Mouse (Mus musculus): Measurements from ENCODE around the gene Map3k14. TPM values are rescaled to one million over a fixed set of nuclear protein-coding genes. Genes with fewer than 3 reads are reported as not detected.

Gene Map3k14
- polyA plus RNA-seq, 1 experiment from 2014 or later = 3.6 TPM

DNA sequence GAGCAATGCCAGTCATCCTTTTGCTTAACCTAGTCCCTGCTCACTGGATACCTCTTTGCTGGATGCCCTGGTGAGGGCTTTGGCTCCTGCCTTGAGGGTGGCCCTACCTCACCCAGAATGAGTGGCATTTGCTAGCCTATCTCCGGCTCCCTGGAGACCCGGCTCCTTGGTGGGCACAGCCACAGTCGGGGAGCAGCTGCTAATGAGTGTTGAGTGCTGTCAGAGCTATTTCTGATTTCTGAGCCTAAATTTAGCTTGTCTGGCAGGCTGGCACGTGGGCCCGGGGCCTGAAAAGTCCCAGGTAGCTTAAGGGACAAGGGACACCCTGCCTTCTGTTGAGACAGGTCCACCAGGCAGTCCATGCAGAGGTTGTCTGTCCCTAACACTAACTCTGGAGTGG is 90.1 kb downstream of the Map3k14 start:
- 84% methylated on average over 5 of the region's 5 CpGs for WGBS
- Histone ChIP-seq H3K9ac (no peak overlapping the region), H3K27me3 (replicated peaks) (peaks cover 9% of the 10 kb centered on the region), H3K27ac (no peak overlapping the region), H3K4me1 (replicated peaks) (peaks cover 7% of the 10 kb centered on the region; the same call in 1 of the 2 replicates), H3K36me3 (no peaks in the 10 kb centered on the region), H3K9me3 (no peaks in the 10 kb centered on the region), H3K4me2 (replicated peaks) (no peak overlapping the region), H3K4me3 (replicated peaks) (no peak overlapping the region)
- ATAC-seq = no peak

GRCm38 (mm10) chr11:103176510-103176909 is 90.8 kb downstream of the Map3k14 start:
- ATAC-seq = no peak
- 96% methylated on average over 1 of the region's 1 CpGs for WGBS
- Histone ChIP-seq H3K36me3 (no peaks in the 10 kb centered on the region), H3K9me3 (no peaks in the 10 kb centered on the region), H3K4me2 (replicated peaks) (no peak overlapping the region), H3K9ac (no peak overlapping the region), H3K27ac (no peak overlapping the region), H3K4me3 (replicated peaks) (no peak overlapping the region), H3K27me3 (replicated peaks) (peaks cover 11% of the 10 kb centered on the region), H3K4me1 (replicated peaks) (0 out of 2 replicates have a peak, but pooled peaks cover 4% of the 10 kb centered on the region)

GRCm38 (mm10) chr11:103175688-103176442 is 91.4 kb downstream of the Map3k14 start:
- no peak overlapping the region for H3K27ac ChIP-seq
- H3K36me3 ChIP-seq = no peaks in the 10 kb centered on the region
- whole genome bisulfite sequencing = 71% methylated on average over 14 of the region's 14 CpGs
- H3K9ac ChIP-seq = no peak overlapping the region
- peaks cover 9% of the 10 kb centered on the region for H3K4me1 ChIP-seq (replicated peaks)
- no peak overlapping the region for H3K4me2 ChIP-seq (replicated peaks)
- H3K27me3 ChIP-seq (replicated peaks) = peaks cover 17% of the 10 kb centered on the region
- no peak for ATAC-seq
- H3K9me3 ChIP-seq = no peaks in the 10 kb centered on the region
- no peak overlapping the region for H3K4me3 ChIP-seq (replicated peaks)

DNA sequence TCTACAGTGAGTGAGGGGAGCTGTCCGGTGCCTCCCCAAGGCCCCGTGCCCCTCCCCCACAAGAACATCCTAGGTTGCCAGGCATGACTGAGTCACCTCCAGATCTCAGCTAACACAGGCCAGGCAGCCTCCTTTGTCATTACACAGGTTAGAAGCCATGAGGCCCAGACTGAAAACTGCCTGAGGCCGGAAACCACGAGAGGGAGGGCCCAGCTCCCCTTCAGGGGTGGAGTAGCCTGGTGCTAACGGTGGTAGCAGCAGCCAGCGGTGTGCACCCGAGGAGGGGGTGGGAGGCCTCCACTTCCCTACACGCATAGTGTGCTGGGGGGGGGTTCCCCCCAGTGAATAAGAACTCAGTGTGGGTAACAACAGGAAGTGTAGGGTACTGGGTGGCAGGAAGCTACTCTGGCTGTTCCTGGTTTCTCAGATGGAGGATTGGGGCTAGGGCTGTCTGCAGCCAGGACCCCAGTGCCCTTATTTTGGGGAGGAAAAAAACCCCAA is 92.3 kb downstream of the Map3k14 start:
- Histone ChIP-seq H3K9me3 (no peaks in the 10 kb centered on the region), H3K9ac (no peak overlapping the region), H3K4me2 (replicated peaks) (no peak overlapping the region; the same call in 1 of the 2 replicates), H3K4me3 (replicated peaks) (no peak overlapping the region), H3K27ac (no peak overlapping the region), H3K27me3 (replicated peaks) (peaks cover 27% of the 10 kb centered on the region), H3K4me1 (replicated peaks) (peaks cover 9% of the 10 kb centered on the region), H3K36me3 (no peaks in the 10 kb centered on the region)
- no peak for ATAC-seq
- 42% methylated on average over 8 of the region's 8 CpGs for WGBS

- Histone ChIP-seq H3K36me3 (no peaks in the 10 kb centered on the region), H3K4me3 (replicated peaks) (no peak overlapping the region), H3K27ac (no peak overlapping the region), H3K27me3 (replicated peaks) (peaks cover 32% of the 10 kb centered on the region), H3K9me3 (no peaks in the 10 kb centered on the region), H3K4me2 (replicated peaks) (no peak overlapping the region; the same call in 1 of the 2 replicates), H3K9ac (no peak overlapping the region), H3K4me1 (replicated peaks) (peaks cover 9% of the 10 kb centered on the region)
- WGBS = 76% methylated on average over 5 of the region's 5 CpGs
- no peak for ATAC-seq
These were observed 92.8 kb downstream of the Map3k14 start for GRCm38 (mm10) chr11:103174411-103174832.

GRCm38 (mm10) chr11:103173771-103174344 is 93.4 kb downstream of the Map3k14 start:
- Histone ChIP-seq H3K4me2 (replicated peaks) (no peak overlapping the region), H3K27ac (no peak overlapping the region), H3K27me3 (replicated peaks) (peaks cover 34% of the 10 kb centered on the region), H3K9me3 (no peaks in the 10 kb centered on the region), H3K4me3 (replicated peaks) (no peak overlapping the region), H3K9ac (no peak overlapping the region), H3K36me3 (no peaks in the 10 kb centered on the region), H3K4me1 (replicated peaks) (peaks cover 9% of the 10 kb centered on the region)
- no peak for ATAC-seq
- WGBS = 93% methylated on average over 11 of the region's 11 CpGs

GRCm38 (mm10) chr11:103173041-103173770 is 94.1 kb downstream of the Map3k14 start:
- ATAC-seq = no peak
- Histone ChIP-seq H3K9ac (no peak overlapping the region), H3K4me2 (replicated peaks) (no peak overlapping the region), H3K9me3 (no peaks in the 10 kb centered on the region), H3K27ac (no peak overlapping the region), H3K36me3 (no peaks in the 10 kb centered on the region), H3K27me3 (replicated peaks) (peaks cover 34% of the 10 kb centered on the region), H3K4me3 (replicated peaks) (no peak overlapping the region), H3K4me1 (replicated peaks) (peaks cover 9% of the 10 kb centered on the region)
- WGBS = 78% methylated on average over 7 of the region's 7 CpGs

DNA sequence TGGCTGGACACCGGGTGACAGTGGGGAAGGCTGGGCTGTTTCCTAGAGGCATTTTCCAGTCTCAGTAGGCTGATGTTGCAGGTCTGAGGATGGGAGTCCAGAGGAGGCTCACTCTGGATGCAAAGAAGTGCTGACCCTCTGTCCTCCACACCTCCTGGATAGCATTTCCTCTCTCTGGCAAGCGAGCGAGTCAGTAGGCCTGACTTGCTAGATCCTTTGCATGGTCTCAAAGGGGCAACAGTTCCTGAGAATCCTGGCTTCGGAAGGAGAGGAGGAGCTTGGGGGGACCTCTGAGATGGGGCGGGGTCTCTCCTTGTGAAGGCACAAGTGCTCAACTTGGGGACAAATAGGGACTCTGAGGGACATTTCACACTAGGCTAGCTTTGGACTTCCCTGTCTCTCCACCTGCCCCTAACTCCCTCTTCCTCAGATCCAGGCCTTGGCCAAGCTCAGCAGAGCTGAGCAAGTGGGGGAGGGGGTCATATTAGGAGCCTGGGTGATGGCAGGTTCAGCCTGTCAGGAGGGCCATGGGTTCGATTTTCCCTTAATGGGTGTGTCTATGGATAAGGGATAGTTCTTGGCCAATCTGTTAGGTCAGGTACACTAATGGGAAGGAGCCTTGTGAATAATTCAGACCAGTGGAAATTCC is 94.8 kb downstream of the Map3k14 start:
- no peak overlapping the region for H3K27ac ChIP-seq
- 0 out of 2 replicates have a peak overlapping the region, but pooled peaks have one; percentile 97 for H3K4me2 ChIP-seq (replicated peaks)
- 81% methylated on average over 6 of the region's 6 CpGs for WGBS
- H3K4me3 ChIP-seq (replicated peaks) = no peak overlapping the region
- peaks cover 34% of the 10 kb centered on the region for H3K27me3 ChIP-seq (replicated peaks)
- H3K9ac ChIP-seq = no peak overlapping the region
- ATAC-seq = no peak
- H3K36me3 ChIP-seq = no peaks in the 10 kb centered on the region
- H3K9me3 ChIP-seq = no peaks in the 10 kb centered on the region
- H3K4me1 ChIP-seq (replicated peaks) = peaks cover 9% of the 10 kb centered on the region

DNA sequence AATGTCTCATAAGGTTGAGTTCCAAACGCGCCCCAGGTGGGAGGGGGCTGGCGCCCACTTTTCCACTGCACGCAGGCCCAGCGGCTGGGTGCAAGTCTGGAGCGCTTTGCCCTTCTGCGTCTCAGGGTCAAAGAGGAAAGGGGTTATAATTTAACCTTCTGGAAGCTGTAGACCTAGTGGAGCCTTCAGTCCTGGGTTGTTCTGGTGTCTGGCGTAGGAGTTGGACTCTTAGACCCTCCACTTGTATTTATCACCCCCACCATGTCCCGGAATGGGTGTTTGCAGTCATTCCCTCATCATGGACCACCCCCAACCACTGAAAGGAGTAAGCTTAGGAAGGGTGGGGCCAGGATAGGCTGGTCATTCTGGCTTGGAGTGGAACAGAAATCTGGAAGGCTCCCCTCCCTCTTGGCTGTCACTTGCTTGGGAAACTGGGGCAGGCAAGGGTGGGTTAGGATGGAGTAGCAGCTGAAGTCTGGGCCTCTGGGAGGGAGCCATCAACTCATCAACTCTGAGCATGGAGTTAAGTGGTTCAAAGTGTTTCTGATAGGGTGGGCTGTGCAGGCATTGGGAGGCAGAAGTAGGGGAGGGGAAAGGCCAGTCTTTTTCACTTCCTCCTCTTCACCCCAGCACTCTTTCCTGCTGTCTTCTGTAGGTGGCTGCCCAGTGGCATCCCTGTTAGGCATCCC is 95.4 kb downstream of the Map3k14 start:
- H3K4me1 ChIP-seq (replicated peaks) = peaks cover 9% of the 10 kb centered on the region
- H3K27me3 ChIP-seq (replicated peaks) = peaks cover 34% of the 10 kb centered on the region
- no peak overlapping the region for H3K27ac ChIP-seq
- H3K9ac ChIP-seq = no peak overlapping the region
- H3K9me3 ChIP-seq = no peaks in the 10 kb centered on the region
- peak overlapping the region; percentile 97 for H3K4me2 ChIP-seq (replicated peaks)
- H3K36me3 ChIP-seq = no peaks in the 10 kb centered on the region
- peak; percentile 29; the same call in 1 of the 2 replicates for ATAC-seq
- 41% methylated on average over 9 of the region's 9 CpGs for WGBS
- peak overlapping the region; percentile 55; the same call in 1 of the 2 replicates for H3K4me3 ChIP-seq (replicated peaks)

GRCm38 (mm10) chr11:103171286-103171620 is 96.0 kb downstream of the Map3k14 start:
- Histone ChIP-seq H3K4me3 (replicated peaks) (peak overlapping the region; percentile 55), H3K9ac (peak overlapping the region; percentile 59), H3K4me1 (replicated peaks) (peaks cover 9% of the 10 kb centered on the region), H3K36me3 (no peaks in the 10 kb centered on the region), H3K9me3 (no peaks in the 10 kb centered on the region), H3K4me2 (replicated peaks) (peak overlapping the region; percentile 97), H3K27me3 (replicated peaks) (peaks cover 34% of the 10 kb centered on the region), H3K27ac (no peak overlapping the region)
- 2% methylated on average over 22 of the region's 23 CpGs for WGBS
- peak; percentile 5; the same call in 1 of the 2 replicates for ATAC-seq

- Histone ChIP-seq H3K4me1 (replicated peaks) (peaks cover 9% of the 10 kb centered on the region), H3K9me3 (no peaks in the 10 kb centered on the region), H3K36me3 (no peaks in the 10 kb centered on the region), H3K27me3 (replicated peaks) (peaks cover 34% of the 10 kb centered on the region), H3K4me2 (replicated peaks) (peak within 1 kb of the TSS; percentile 97), H3K4me3 (replicated peaks) (peak within 1 kb of the TSS; percentile 55), H3K27ac (no peak within 1 kb of the TSS), H3K9ac (peak within 1 kb of the TSS; percentile 59)
- peak; percentile 66 for ATAC-seq
- WGBS = under 1% methylated on average over 83 of the region's 84 CpGs
These were observed 96.6 kb downstream of the Map3k14 start, which contains the start of gene Fmnl1 for GRCm38 (mm10) chr11:103170494-103171285. Gene Fmnl1 (plus strand): TSS chr11:103171107.
